Mouse (Mus musculus) myocyte (in vitro differentiated cells): ENCODE results near the gene Osbpl2. TPM values are rescaled to one million over a fixed set of nuclear protein-coding genes. Genes with fewer than 3 reads are reported as not detected.

Experiments used
- H3K27me3 ChIP-seq: one replicate; pipeline ENCODE4 v1.6.1; 2011; ENCODE audit not compliant: control insufficient read depth, insufficient read depth, insufficient read length
- H3K36me3 ChIP-seq: one replicate; pipeline ENCODE4 v1.6.1; 2011; ENCODE audit not compliant: control insufficient read depth, insufficient read depth
- H3K4me2 ChIP-seq: one replicate; pipeline ENCODE4 v1.6.1; 2011; ENCODE audit warnings: low read depth, control low read depth
- H3K4me3 ChIP-seq: one replicate; pipeline ENCODE4 v1.5.1; 2011; ENCODE audit warnings: mild to moderate bottlenecking, control low read depth, moderate library complexity
- H3K79me2 ChIP-seq: one replicate; pipeline ENCODE4 v1.6.1; 2011; ENCODE audit not compliant: control insufficient read depth, insufficient read depth
- H3ac ChIP-seq: one replicate; pipeline ENCODE4 v1.6.1; 2011; ENCODE audit not compliant: control insufficient read depth, insufficient read length
- CEBPB ChIP-seq: IDR thresholded peaks from 2 replicates; pipeline ENCODE4 v1.6.1; 2011; ENCODE audit warnings: mild to moderate bottlenecking, moderate library complexity; ENCODE audit not compliant: poor library complexity, insufficient read depth, severe bottlenecking
- E2F4 ChIP-seq: IDR thresholded peaks from one replicate; pipeline ENCODE4 v1.6.1; 2011; ENCODE audit warnings: mild to moderate bottlenecking, control low read depth, moderate library complexity; ENCODE audit not compliant: insufficient read depth
- MAX ChIP-seq: IDR thresholded peaks from one replicate; pipeline ENCODE4 v1.6.1; 2011; ENCODE audit warnings: low read depth, mild to moderate bottlenecking, control low read depth
- MYOD1 ChIP-seq, 3 experiments: IDR thresholded peaks; one replicate each; pipeline ENCODE4 v1.6.1; 2011; ENCODE audit warnings: control low read depth in 2 of 3, low read depth in 2 of 3, mild to moderate bottlenecking in 2 of 3, moderate library complexity in 1 of 3; ENCODE audit not compliant: insufficient read length in 2 of 3, control insufficient read depth in 1 of 3
- MYOG ChIP-seq, 3 experiments: IDR thresholded peaks; one replicate each; pipeline ENCODE4 v1.6.1; 2011; ENCODE audit warnings: control low read depth in 2 of 3, low read depth in 2 of 3, mild to moderate bottlenecking in 2 of 3; ENCODE audit not compliant: insufficient read length in 2 of 3, control insufficient read depth in 1 of 3, insufficient read depth in 1 of 3
- POLR2A ChIP-seq: IDR thresholded peaks from one replicate; pipeline ENCODE4 v1.6.1; 2011; ENCODE audit warnings: low read depth, mild to moderate bottlenecking, control low read depth, moderate library complexity; ENCODE audit not compliant: insufficient read length
- POLR2AphosphoS2 ChIP-seq: IDR thresholded peaks from one replicate; pipeline ENCODE4 v1.6.1; 2011; ENCODE audit warnings: low read depth, control low read depth; ENCODE audit not compliant: insufficient read length
- REST ChIP-seq: IDR thresholded peaks from one replicate; pipeline ENCODE4 v1.6.1; 2011; ENCODE audit warnings: mild to moderate bottlenecking, control low read depth, moderate library complexity; ENCODE audit not compliant: insufficient read depth, insufficient read length
- SRF ChIP-seq: IDR thresholded peaks from one replicate; pipeline ENCODE4 v1.6.1; 2011; ENCODE audit warnings: low read depth; ENCODE audit not compliant: control insufficient read depth, insufficient read length
- TCF12 ChIP-seq: IDR thresholded peaks from one replicate; pipeline ENCODE4 v1.6.1; 2011; ENCODE audit warnings: mild to moderate bottlenecking, control low read depth; ENCODE audit not compliant: poor library complexity, insufficient read depth, severe bottlenecking
- TCF3 ChIP-seq: IDR thresholded peaks from one replicate; pipeline ENCODE4 v1.6.1; 2011; ENCODE audit warnings: low read depth, control low read depth; ENCODE audit not compliant: insufficient read length
- USF1 ChIP-seq: IDR thresholded peaks from one replicate; pipeline ENCODE4 v1.6.1; 2011; ENCODE audit warnings: low read depth, mild to moderate bottlenecking, control low read depth, moderate library complexity
- polyA plus RNA-seq: library from polyadenylated mRNA; unstranded; fragments of >200 nt; fragmentation: generic; extraction: Trizol; gene quantifications from one replicate; pipeline ENCODE4 v1.2.1, GENCODE M21; 2012; ENCODE audit warnings: missing spikeins

Gene Osbpl2
- polyA plus RNA-seq, 1 experiment: 34.8 TPM

- H3K36me3 ChIP-seq: no peaks in the 10 kb centered on the region
- H3ac ChIP-seq: no peak overlapping the region
- H3K27me3 ChIP-seq: no peaks in the 10 kb centered on the region
- no peak overlapping the region for H3K4me2 ChIP-seq
- no peak overlapping the region for H3K4me3 ChIP-seq
- no peak for TF ChIP-seq MYOD1 (IDR thresholded peaks at IDR 0.05; ENCODE audit: control insufficient read depth in 1 of 3, insufficient read length in 2 of 3, low read depth in 2 of 3)
- TF ChIP-seq MYOG (IDR thresholded peaks at IDR 0.05; ENCODE audit: control insufficient read depth in 1 of 3, insufficient read depth in 1 of 3, insufficient read length in 2 of 3, low read depth in 2 of 3): no peak
- TF ChIP-seq TCF12: no peak
- TF ChIP-seq CEBPB: no peak
- TF ChIP-seq REST: no peak
- TF ChIP-seq MAX: no peak
- TF ChIP-seq SRF: no peak
- no peaks in the 10 kb centered on the region for H3K79me2 ChIP-seq
These were observed 33.0 kb upstream of the Osbpl2 start for GRCm38 (mm10) chr2:180085926-180086636.

DNA sequence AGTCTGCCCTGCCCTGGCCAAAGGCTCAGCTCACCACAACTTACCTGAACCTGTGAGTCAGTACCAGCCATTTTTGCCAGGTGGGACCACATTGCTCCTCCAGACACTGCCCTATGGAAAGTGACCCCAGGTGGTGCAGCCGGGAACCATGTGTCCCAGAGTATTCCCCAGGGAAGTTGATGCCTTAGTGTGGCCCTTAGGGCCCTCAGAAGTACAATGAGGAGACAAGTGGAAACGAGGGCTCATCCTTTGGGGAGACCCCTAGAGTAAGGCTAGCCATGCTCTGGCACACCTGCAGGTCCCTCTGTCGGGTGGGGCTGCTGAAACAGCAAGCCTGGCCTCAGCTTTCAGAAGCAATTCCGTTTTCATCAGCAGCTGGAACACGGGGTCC lies 32.5 kb upstream of the Osbpl2 start:
- H3K4me2 ChIP-seq: no peak overlapping the region
- no peaks in the 10 kb centered on the region for H3K36me3 ChIP-seq
- no peaks in the 10 kb centered on the region for H3K27me3 ChIP-seq
- no peaks in the 10 kb centered on the region for H3K79me2 ChIP-seq
- no peak overlapping the region for H3K4me3 ChIP-seq
- TF ChIP-seq CEBPB: no peak
- TF ChIP-seq TCF3: no peak
- TF ChIP-seq MAX: no peak
- no peak for TF ChIP-seq E2F4
- TF ChIP-seq MYOG (IDR thresholded peaks at IDR 0.05; ENCODE audit: control insufficient read depth in 1 of 3, insufficient read depth in 1 of 3, insufficient read length in 2 of 3, low read depth in 2 of 3): no peak
- TF ChIP-seq REST: no peak
- TF ChIP-seq USF1: no peak
- no peak for TF ChIP-seq TCF12
- no peak for TF ChIP-seq POLR2A
- no peak for TF ChIP-seq MYOD1 (IDR thresholded peaks at IDR 0.05; ENCODE audit: control insufficient read depth in 1 of 3, insufficient read length in 2 of 3, low read depth in 2 of 3)
- no peak for TF ChIP-seq SRF
- TF ChIP-seq POLR2AphosphoS2: no peak
- H3ac ChIP-seq: no peak overlapping the region

GRCm38 (mm10) chr2:180087472-180087871 lies 31.6 kb upstream of the Osbpl2 start:
- TF ChIP-seq POLR2AphosphoS2: no peak
- TF ChIP-seq MAX: no peak
- no peak for TF ChIP-seq TCF12
- no peak for TF ChIP-seq TCF3
- no peak for TF ChIP-seq E2F4
- TF ChIP-seq MYOD1 (IDR thresholded peaks at IDR 0.05; ENCODE audit: control insufficient read depth in 1 of 3, insufficient read length in 2 of 3, low read depth in 2 of 3): no peak
- no peak for TF ChIP-seq CEBPB
- no peak for TF ChIP-seq POLR2A
- no peak for TF ChIP-seq REST
- no peak for TF ChIP-seq MYOG (IDR thresholded peaks at IDR 0.05; ENCODE audit: control insufficient read depth in 1 of 3, insufficient read depth in 1 of 3, insufficient read length in 2 of 3, low read depth in 2 of 3)
- no peaks in the 10 kb centered on the region for H3K36me3 ChIP-seq
- no peak overlapping the region for H3K4me2 ChIP-seq
- H3K79me2 ChIP-seq: no peaks in the 10 kb centered on the region
- no peaks in the 10 kb centered on the region for H3K27me3 ChIP-seq
- no peak overlapping the region for H3ac ChIP-seq
- no peak overlapping the region for H3K4me3 ChIP-seq

- no peaks in the 10 kb centered on the region for H3K36me3 ChIP-seq
- no peak for TF ChIP-seq POLR2AphosphoS2
- peak; percentile 90 to 97 (median 92) for TF ChIP-seq MYOG (IDR thresholded peaks at IDR 0.05; ENCODE audit: control insufficient read depth in 1 of 3, insufficient read depth in 1 of 3, insufficient read length in 2 of 3, low read depth in 2 of 3)
- no peak for TF ChIP-seq POLR2A
- TF ChIP-seq TCF3: peak; percentile 73
- TF ChIP-seq E2F4: no peak
- peak; percentile 67 to 97 (median 91) for TF ChIP-seq MYOD1 (IDR thresholded peaks at IDR 0.05; ENCODE audit: control insufficient read depth in 1 of 3, insufficient read length in 2 of 3, low read depth in 2 of 3)
- TF ChIP-seq SRF: no peak
- TF ChIP-seq TCF12: peak; percentile 50
- H3K79me2 ChIP-seq: no peaks in the 10 kb centered on the region
- H3K4me2 ChIP-seq: no peak overlapping the region
- H3K27me3 ChIP-seq: peaks cover 2% of the 10 kb centered on the region
- H3ac ChIP-seq: no peak overlapping the region
- H3K4me3 ChIP-seq: no peak overlapping the region
These were observed 28.8 kb upstream of the Osbpl2 start for GRCm38 (mm10) chr2:180090285-180090684.

DNA sequence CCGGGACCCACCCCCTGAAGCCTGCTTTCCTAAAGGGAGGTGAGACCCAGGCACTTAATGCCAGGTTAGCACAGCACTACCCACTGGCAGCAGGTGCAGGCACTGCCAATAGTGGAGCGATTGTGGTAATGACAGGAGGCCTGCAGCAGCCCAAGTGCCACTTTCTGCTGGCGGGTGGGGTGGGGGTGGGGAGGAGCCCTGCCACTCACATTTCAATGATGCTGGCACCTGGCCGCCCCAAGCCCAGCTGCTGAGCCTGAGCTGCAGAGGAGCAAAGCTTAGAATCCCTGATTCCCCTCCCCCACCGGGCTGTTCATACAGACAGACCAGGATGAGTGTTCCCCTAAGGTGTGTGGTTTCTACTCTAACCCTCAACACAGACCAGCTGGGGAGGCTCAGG lies 23.4 kb upstream of the Osbpl2 start:
- no peak overlapping the region for H3K4me3 ChIP-seq
- peaks cover 55% of the 10 kb centered on the region for H3K27me3 ChIP-seq
- TF ChIP-seq MYOD1 (IDR thresholded peaks at IDR 0.05; ENCODE audit: control insufficient read depth in 1 of 3, insufficient read length in 2 of 3, low read depth in 2 of 3) (peak in 1 of 3 experiments; percentile 32), SRF (no peak)

More for the DNA sequence above, 23.4 kb upstream of the Osbpl2 start:
- no peak overlapping the region for H3K4me2 ChIP-seq
- H3ac ChIP-seq: no peak overlapping the region
- H3K79me2 ChIP-seq: no peaks in the 10 kb centered on the region
- no peaks in the 10 kb centered on the region for H3K36me3 ChIP-seq
